Mouse (Mus musculus): ENCODE results near the gene Col27a1. TPM values are rescaled to one million over a fixed set of nuclear protein-coding genes. Genes with fewer than 3 reads are reported as not detected.
"Not testable (repeated sequence)": the region's sequence is repeated elsewhere in the genome, so short reads cannot be mapped to it uniquely, and the experiment has no call there.

The Col27a1 gene
- polyA plus RNA-seq, 1 experiment from 2014 or later: 32.6 TPM

DNA sequence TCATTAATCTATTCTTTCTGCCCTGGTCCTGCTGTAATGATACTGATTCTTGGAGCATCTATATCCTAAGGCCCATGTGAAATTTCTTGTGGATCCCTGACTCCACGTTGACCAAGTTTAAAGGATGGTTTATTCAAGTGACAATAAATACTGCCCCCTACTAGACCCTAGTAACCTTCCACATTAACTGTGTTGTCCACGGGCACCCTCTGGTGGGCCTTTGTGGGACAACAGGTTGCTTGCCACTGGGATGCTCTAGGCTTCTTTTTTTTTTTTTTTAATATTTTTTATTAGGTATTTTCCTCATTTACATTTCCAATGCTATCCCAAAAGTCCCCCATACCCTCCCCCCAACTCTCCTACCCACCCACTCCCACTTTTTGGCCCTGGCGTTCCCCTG is 105.8 kb downstream of the Col27a1 start:
- not testable (repeated sequence) for H3K27me3 ChIP-seq; H3K9me3 ChIP-seq; H3K4me2 ChIP-seq; ATAC-seq (ENCODE audit: insufficient number of reproducible peaks, low FRiP score, low TSS enrichment, low read depth); H3K4me3 ChIP-seq; H3K27ac ChIP-seq; H3K9ac ChIP-seq
- WGBS: 35% methylated on average over 3 of the region's 3 CpGs
- H3K4me1 ChIP-seq: peaks cover 19% of the 10 kb centered on the region
- peaks cover 87% of the 10 kb centered on the region for H3K36me3 ChIP-seq

DNA sequence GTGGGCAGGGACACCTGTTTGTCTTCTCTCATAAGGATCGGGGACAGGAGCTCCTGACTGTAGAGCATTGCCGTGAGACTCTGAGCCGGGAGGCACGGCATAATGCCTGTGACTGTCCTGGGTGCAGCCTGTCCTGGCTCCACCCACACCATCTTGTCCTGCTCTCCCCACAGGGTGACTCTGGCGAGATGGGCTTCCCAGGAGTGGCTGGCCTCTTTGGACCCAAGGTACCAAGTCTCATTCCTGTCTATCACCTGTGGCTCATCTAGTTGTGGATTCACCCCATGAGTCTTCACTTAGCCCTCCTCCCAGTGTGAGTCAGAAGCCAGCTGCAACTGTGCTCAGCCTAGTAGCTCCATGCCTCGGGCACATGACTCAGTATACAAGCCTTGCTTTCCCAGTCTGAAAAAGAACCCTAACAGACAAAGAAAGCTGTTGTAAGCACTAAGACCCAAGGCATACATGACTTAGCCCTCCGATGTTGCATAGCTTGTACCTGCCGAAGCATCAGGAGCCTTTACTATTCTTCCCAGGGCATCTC is 109.5 kb downstream of the Col27a1 start:
- ATAC-seq (ENCODE audit: insufficient number of reproducible peaks, low FRiP score, low TSS enrichment, low read depth): no peak
- 83% methylated on average over 8 of the region's 8 CpGs for WGBS
- Histone ChIP-seq H3K27me3 (no peaks in the 10 kb centered on the region), H3K4me3 (no peak overlapping the region), H3K4me2 (no peak overlapping the region), H3K4me1 (no peaks in the 10 kb centered on the region), H3K9me3 (no peaks in the 10 kb centered on the region), H3K9ac (no peak overlapping the region), H3K36me3 (peaks cover 87% of the 10 kb centered on the region), H3K27ac (no peak overlapping the region)

DNA sequence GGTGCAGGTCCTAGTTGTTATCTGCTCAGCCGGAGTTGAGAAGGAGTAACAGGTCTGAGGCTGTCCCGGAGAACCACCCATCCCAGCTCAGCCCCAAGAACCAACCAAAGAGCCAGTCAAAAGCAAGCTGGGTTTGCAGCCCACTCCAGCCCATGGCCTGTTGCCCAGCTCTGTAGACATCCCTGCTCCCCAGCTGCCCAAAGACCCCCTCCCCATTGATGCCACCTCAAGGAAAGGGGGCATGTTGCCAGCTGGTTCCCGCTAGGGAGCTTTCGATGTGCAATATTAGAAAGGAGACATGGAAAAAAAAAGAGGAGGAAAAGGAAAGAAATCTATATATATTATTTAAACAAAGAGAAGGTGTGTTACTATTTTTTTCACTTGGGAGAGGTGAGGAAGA is 119.6 kb downstream of the Col27a1 start:
- H3K4me2 ChIP-seq: no peak overlapping the region
- no peaks in the 10 kb centered on the region for H3K4me1 ChIP-seq
- no peak overlapping the region for H3K4me3 ChIP-seq
- H3K9ac ChIP-seq: no peak overlapping the region
- H3K36me3 ChIP-seq: peaks cover 56% of the 10 kb centered on the region
- H3K27ac ChIP-seq: no peak overlapping the region
- no peaks in the 10 kb centered on the region for H3K9me3 ChIP-seq
- no peak for ATAC-seq (ENCODE audit: insufficient number of reproducible peaks, low FRiP score, low TSS enrichment, low read depth)
- 93% methylated on average over 4 of the region's 4 CpGs for WGBS
- no peaks in the 10 kb centered on the region for H3K27me3 ChIP-seq

DNA sequence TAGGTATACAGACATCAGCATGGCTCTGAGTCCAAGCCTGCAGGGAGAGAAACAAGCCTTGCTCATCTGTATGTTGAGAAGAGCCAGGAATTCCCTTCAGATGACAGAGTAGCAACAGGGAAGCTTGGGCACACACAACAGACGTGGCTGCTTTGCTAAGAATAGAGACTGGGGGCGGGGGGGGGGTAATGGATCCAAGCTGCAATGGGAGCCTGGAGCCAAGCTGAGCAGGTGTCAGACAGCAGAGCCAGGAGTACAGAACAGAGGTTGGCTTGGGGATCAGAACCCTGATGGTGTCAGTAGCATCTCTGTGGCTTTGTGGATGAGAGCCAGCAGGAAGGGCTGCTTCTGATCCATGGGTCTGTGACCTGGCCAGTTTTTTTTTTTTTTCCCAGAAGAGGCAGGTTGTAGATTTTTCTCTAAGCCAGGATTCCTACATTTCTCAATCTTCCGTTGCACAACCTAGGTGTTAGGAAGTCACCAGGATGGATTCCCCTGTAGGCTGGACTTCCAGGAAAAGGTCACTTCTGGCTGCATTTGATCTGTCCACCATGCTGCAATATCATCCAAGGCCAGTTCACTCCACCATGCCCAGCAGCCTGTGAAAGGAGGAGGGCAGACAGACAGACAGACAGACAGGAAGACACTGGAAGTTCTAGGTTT is 124.7 kb downstream of the Col27a1 start:
- Histone ChIP-seq H3K36me3 (peaks cover 15% of the 10 kb centered on the region), H3K9me3 (no peaks in the 10 kb centered on the region), H3K27me3 (no peaks in the 10 kb centered on the region), H3K9ac (no peak overlapping the region), H3K4me3 (no peak overlapping the region), H3K4me2 (no peak overlapping the region), H3K4me1 (no peaks in the 10 kb centered on the region), H3K27ac (no peak overlapping the region)
- ATAC-seq (ENCODE audit: insufficient number of reproducible peaks, low FRiP score, low TSS enrichment, low read depth): no peak
- 56% methylated on average over 3 of the region's 3 CpGs for WGBS

DNA sequence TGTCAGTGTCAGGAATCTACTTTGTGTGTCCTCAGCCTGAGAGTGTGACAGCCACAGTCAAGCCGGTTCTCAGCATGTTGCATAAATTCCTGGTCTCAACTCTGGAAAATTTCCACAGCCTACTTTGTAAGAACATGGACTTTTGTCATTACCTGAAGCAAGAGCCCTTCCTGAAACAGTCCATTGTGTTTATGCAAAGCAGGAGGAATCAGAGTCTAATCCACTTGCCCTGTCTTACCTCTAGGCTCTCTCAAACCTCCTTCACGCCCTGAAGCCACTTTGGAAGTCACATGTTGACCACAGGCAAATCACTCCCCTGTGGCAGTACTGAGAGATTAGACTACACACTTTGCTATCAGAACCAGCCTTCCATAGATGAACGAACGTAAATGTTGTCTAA is 128.7 kb downstream of the Col27a1 start:
- Histone ChIP-seq H3K36me3 (no peaks in the 10 kb centered on the region), H3K27ac (no peak overlapping the region), H3K4me2 (no peak overlapping the region), H3K9ac (no peak overlapping the region), H3K4me1 (no peaks in the 10 kb centered on the region), H3K4me3 (no peak overlapping the region), H3K9me3 (no peaks in the 10 kb centered on the region), H3K27me3 (no peaks in the 10 kb centered on the region)
- no peak for ATAC-seq (ENCODE audit: insufficient number of reproducible peaks, low FRiP score, low TSS enrichment, low read depth)
- WGBS: 67% methylated on average over 4 of the region's 4 CpGs

DNA sequence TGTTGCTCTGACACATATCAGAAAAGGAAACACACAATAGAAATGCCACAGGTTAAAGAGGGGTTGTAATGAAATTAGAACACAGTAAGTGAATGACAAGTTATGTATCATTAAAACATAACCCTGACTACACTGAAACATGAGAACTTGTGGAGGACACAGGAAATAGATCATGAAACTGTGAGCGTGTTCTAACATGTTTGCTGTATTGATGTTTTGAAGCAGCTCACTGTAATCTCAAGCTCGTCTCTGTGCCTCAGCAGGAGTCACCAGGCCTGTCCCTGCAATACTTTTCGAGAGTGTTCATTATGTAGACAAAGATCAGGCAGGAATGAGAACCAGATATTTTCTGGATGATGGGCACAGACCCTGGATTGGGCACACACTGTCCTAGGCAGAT is 129.8 kb downstream of the Col27a1 start:
- Histone ChIP-seq H3K4me3 (no peak overlapping the region), H3K9me3 (no peaks in the 10 kb centered on the region), H3K4me1 (no peaks in the 10 kb centered on the region), H3K27ac (peak overlapping the region; percentile 51), H3K27me3 (no peaks in the 10 kb centered on the region), H3K36me3 (no peaks in the 10 kb centered on the region), H3K9ac (no peak overlapping the region), H3K4me2 (no peak overlapping the region)
- ATAC-seq (ENCODE audit: insufficient number of reproducible peaks, low FRiP score, low TSS enrichment, low read depth): no peak
- WGBS: 46% methylated on average over 3 of the region's 3 CpGs

DNA sequence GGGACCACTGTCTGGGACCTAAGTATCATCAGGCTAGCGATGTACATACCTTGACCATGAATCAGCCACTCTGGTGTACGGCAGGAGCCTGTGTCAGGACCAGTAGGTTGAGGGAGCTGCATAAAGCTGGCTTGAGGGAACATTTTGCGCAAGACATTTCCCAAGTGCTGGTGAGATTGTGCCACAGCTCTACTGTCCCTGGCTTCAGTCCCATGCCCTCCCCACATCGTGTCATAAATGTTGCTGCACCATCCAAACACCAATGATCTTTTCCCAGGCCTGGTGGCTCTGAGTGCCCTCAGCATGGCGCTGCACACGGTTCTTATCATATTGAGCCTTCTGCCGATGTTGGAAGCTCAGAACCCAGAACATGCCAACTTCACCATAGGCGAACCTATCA is 130.5 kb downstream of the Col27a1 start, which contains the start of gene Orm1:
Gene Orm1 (plus strand): TSS at position 266 of the 400 bp plus-strand sequence.
- peak within 1 kb of the TSS; percentile 51 for H3K27ac ChIP-seq
- no peaks in the 10 kb centered on the region for H3K36me3 ChIP-seq
- ATAC-seq (ENCODE audit: insufficient number of reproducible peaks, low FRiP score, low TSS enrichment, low read depth): no peak
- no peaks in the 10 kb centered on the region for H3K9me3 ChIP-seq
- no peaks in the 10 kb centered on the region for H3K4me1 ChIP-seq
- H3K9ac ChIP-seq: no peak within 1 kb of the TSS
- no peaks in the 10 kb centered on the region for H3K27me3 ChIP-seq
- 85% methylated on average over 8 of the region's 8 CpGs for WGBS
- no peak within 1 kb of the TSS for H3K4me3 ChIP-seq
- no peak within 1 kb of the TSS for H3K4me2 ChIP-seq

DNA sequence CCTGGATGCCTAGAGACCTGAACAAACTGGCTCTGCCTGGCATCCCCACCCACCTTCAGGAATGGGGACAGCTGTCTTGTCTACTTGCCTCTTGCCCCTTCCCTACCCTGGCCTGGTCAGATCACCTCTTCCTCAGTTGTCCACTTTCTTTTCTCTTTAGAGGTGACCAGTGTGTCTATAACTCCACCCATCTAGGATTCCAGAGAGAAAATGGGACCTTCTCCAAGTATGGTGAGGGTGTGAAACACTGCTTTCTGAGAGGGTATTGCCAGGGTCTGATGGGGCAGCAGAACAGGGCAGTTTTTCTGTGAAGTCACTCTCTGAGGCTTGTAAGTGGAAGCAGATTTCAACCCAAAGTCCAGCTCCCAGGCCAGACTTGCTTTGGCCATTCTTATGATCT is 131.5 kb downstream of the Col27a1 start:
- H3K9me3 ChIP-seq: no peaks in the 10 kb centered on the region
- ATAC-seq (ENCODE audit: insufficient number of reproducible peaks, low FRiP score, low TSS enrichment, low read depth): no peak
- no peak overlapping the region for H3K9ac ChIP-seq
- H3K36me3 ChIP-seq: no peaks in the 10 kb centered on the region
- H3K4me2 ChIP-seq: no peak overlapping the region
- H3K27me3 ChIP-seq: no peaks in the 10 kb centered on the region
- no peak overlapping the region for H3K4me3 ChIP-seq
- H3K27ac ChIP-seq: no peak overlapping the region
- 0 out of 2 replicates have a peak, but pooled peaks cover 4% of the 10 kb centered on the region for H3K4me1 ChIP-seq

DNA sequence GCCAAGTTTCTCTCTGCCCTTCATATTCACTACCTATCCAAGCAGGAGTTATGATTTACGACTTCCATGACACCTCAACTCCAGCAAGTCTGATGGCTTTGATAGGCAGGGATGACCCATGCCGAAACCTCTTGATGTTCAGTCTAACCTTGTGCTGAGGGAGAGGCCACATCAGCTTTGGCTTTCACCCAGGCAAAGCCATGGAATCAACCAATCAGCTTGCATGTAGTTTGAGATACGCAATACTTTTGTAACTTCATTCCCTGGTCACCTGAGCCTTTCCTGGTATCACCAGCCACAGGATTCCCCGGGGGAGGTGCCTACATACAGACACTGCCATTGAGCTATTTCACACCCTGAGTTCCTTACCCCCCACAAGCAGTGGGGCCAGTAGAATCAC is 132.9 kb downstream of the Col27a1 start:
- H3K4me2 ChIP-seq: no peak overlapping the region
- no peaks in the 10 kb centered on the region for H3K36me3 ChIP-seq
- H3K4me1 ChIP-seq: peaks cover 13% of the 10 kb centered on the region
- H3K4me3 ChIP-seq: no peak overlapping the region
- H3K9ac ChIP-seq: no peak overlapping the region
- ATAC-seq (ENCODE audit: insufficient number of reproducible peaks, low FRiP score, low TSS enrichment, low read depth): no peak
- H3K27ac ChIP-seq: no peak overlapping the region
- WGBS: 81% methylated on average over 4 of the region's 4 CpGs
- no peaks in the 10 kb centered on the region for H3K9me3 ChIP-seq
- H3K27me3 ChIP-seq: no peaks in the 10 kb centered on the region

DNA sequence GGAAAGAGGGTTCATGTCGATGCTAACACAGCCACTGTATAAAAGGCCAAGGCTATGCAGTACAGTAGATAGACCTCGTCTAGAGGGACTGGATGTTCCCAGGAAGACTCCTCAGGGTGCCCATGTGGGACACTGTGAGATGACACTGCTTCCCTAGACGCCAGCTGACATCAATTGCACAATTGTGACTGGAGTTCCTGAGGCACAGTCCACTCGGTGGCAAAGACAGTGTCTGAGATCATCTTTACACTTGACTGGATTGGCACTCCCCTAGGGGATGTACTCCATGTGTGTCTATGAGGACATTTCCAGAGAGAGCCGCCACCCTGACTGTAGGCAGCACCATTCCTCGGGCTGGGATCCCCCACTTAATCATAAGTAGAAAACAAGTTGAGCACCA is 134.7 kb downstream of the Col27a1 start:
- Histone ChIP-seq H3K4me3 (no peak overlapping the region), H3K27me3 (no peaks in the 10 kb centered on the region), H3K9ac (no peak overlapping the region), H3K4me1 (peaks cover 18% of the 10 kb centered on the region), H3K4me2 (no peak overlapping the region), H3K27ac (no peak overlapping the region), H3K9me3 (no peaks in the 10 kb centered on the region), H3K36me3 (no peaks in the 10 kb centered on the region)
- 75% methylated on average over 6 of the region's 6 CpGs for WGBS
- no peak for ATAC-seq (ENCODE audit: insufficient number of reproducible peaks, low FRiP score, low TSS enrichment, low read depth)

DNA sequence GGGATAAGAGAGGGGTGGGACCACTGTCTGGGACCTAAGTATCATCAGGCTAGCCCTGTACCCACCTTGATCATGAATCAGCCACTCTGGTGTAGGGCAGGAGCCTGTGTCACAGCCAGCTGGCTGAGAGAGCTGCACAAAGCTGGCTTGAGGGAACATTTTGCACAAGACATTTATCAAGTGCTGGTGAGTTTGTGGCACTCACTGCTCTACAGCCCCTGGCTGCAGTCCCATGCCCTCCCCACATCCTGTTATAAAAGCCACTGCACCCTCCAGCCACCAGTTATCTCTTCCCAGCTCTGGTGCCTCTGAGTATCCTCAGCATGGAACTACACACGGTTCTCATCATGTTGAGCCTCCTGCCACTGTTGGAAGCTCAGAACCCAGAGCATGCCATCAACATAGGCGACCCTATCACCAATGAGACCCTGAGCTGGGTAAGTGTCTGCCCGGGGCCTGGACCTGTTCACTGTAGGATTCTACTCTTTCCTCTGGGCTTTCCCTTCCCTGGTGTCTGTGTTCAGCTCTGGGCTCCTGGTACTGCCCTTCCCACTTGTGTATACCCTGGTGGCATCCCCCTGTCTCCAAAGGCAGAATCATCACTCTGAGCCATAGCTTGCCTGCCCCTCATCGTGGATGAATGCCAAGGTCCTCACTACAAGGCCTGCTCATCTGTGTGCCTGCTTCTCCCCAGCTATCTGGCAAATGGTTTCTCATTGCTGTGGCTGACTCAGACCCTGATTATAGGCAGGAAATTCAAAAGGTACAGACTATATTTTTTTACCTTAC is 142.3 kb downstream of the Col27a1 start, which contains the start of gene Orm3:
Gene Orm3 (plus strand): TSS at position 286 of the 789 bp plus-strand sequence.
- no peak within 1 kb of the TSS for H3K4me3 ChIP-seq
- peaks cover 16% of the 10 kb centered on the region for H3K4me1 ChIP-seq
- H3K4me2 ChIP-seq: no peak within 1 kb of the TSS
- H3K9me3 ChIP-seq: no peaks in the 10 kb centered on the region
- H3K27ac ChIP-seq: peak within 1 kb of the TSS; percentile 3; the same call in 1 of the 2 replicates
- 72% methylated on average over 4 of the region's 4 CpGs for WGBS
- no peak within 1 kb of the TSS for H3K9ac ChIP-seq
- H3K36me3 ChIP-seq: no peaks in the 10 kb centered on the region
- H3K27me3 ChIP-seq: no peaks in the 10 kb centered on the region
- no peak for ATAC-seq (ENCODE audit: insufficient number of reproducible peaks, low FRiP score, low TSS enrichment, low read depth)

DNA sequence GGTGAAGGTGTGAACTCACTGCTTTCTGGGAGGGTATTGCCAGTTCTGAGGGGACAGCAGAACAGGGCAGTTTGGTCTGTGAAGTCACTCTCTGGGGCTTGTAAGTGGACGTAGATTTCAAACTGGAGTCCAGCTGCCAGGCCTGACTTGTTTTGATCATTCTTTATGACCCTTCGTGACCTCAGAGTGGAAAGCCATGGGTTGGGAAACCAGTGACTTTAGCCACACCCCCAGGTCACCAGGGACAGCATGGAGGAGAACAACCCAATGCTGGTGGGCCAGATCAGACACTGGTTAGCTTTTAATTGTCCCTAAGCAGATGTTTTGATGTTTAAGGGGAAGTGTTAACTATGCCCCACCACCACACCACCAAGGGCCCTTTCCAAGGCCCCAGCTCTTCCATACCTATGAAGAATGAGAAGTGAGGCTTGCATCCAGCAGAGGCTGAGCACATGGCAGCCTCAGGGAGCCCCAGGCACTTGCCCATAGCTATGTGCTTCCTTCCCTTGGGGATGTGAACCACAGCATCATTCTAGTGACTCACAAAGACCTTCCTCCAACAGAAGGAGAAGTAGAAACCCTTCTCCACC is 143.3 kb downstream of the Col27a1 start:
- 54% methylated on average over 2 of the region's 2 CpGs for WGBS
- no peak overlapping the region for H3K4me2 ChIP-seq
- no peaks in the 10 kb centered on the region for H3K9me3 ChIP-seq
- H3K4me1 ChIP-seq: peaks cover 6% of the 10 kb centered on the region; the same call in 1 of the 2 replicates
- H3K36me3 ChIP-seq: no peaks in the 10 kb centered on the region
- H3K27me3 ChIP-seq: no peaks in the 10 kb centered on the region
- no peak overlapping the region for H3K27ac ChIP-seq
- no peak for ATAC-seq (ENCODE audit: insufficient number of reproducible peaks, low FRiP score, low TSS enrichment, low read depth)
- no peak overlapping the region for H3K4me3 ChIP-seq
- H3K9ac ChIP-seq: no peak overlapping the region
